Mouse (Mus musculus) neutrophil, adult 59 days (primary cell): ENCODE measurements around the gene Eaf2. TPM values are rescaled to one million over a fixed set of nuclear protein-coding genes. Genes with fewer than 3 reads are reported as not detected.

Source experiments
- total RNA-seq, 2 experiments: library from RNA; stranded (reverse); gene quantifications; 1 replicate in 1 of 2; 2 replicates in 1 of 2; pipeline ENCODE4 v1.2.4; 2023

Eaf2 gene
- total RNA-seq, result 1 to 10 TPM; 1.9 to 3.3 TPM

DNA sequence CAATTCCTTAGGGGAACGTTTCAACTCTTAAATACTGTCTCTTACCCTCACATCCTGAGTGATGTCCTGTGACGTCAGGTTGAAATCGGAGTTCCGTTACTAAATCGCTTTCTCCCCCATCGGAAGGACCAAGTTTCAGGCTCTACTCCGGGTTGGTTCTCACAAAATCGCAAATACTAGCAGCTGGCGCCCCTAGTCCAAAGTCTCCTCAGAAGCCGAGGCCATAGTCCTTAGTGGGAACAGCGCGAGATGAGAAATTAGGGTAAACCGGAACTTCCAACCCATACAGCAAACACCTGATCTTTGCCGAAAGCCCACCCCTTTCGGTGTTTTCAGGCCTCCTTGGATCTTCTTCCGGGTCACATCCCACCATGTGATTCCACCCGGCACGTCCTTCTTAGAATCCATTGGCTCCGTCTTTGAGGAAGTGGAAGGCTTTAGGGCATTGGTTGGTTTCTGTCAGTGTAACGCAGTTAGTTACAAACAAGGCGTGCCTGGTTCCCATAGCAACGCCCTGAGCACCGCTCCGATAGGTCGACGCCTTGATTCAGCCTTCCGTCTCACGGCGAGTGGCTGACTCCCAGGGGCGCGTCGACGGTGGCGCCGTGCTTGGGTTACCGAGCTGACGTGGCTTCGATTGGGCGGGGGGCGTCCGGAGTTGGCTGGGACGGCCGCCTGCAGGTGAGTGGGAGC is at the start of gene Eaf2, which contains the start of gene Golgb1:
Gene Eaf2 (minus strand): TSS at position 421 of the 693 bp plus-strand sequence.
Gene Golgb1 (plus strand): TSS at position 558 of the 693 bp plus-strand sequence.

DNA sequence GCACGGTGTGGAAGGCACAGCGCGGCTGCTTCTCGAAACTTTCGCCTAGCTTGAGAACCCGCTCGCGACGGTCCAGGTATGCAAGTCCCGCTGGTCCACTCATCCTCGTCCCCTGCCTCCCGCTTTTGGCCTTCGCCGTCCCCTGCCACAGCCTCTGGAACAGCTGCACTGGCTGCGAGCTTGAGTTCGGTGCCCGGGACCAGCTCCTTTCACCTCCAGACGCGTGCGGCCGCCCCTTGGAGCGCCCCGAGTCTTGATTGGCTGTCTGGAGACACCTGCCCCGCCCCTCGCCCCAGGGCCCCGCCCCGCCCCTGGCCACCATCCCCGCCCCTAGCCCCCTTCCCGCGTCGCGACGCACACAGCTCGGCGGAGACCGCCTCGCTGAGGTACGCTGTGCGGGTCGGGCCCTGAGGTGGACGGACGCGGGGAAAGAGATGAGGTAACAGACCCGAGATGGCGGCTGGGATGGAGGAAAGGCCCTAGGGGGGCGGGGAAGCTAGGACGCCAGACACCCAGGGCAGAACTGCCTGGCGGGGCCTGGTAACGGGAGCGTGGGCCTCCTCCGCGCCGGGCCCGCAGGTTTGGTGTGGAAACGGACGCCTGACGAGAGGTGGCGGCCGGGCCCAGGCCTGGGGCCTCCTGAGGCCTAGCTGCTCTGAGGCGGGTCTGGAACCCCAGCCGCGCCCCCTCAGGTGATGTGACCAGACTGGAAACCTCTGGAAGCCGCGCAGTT is 46.6 kb downstream of the Eaf2 start, which contains the start of gene Iqcb1:
Gene Iqcb1 (plus strand): TSS at position 332 of the 733 bp plus-strand sequence.

DNA sequence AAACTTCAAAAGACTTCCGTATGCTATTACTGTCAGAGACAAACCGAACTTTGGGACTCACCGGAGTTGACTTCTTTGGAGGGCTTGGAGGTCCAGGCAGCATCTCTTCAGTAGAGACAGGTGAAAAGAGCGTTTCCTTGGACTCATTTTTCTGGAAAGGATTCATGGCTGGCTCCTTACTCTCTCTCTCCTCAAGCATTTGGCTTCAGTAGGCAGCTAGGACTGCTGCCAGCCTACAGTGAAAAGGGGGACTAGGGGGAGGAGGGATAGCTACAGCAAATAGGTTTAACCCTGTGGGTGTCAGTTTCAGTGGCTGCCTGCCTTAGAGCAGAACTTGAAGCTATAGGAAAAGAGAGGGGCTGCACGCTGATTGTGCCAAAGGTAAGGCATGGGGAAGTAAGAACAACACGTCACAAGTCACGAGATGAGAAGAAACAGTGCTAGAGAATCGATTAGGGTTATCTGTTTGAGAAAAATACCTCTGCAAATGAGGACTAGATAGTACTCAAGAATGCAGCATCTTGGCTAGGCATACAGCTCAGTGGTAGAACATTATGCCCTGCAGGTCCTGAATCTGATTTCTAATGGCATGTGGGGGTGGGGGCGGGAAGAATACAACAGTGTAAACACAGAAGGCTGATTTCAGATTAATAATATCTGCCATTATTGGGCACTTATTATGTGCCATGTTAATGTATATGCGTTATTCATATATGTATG is 90.0 kb downstream of the Eaf2 start, which contains the start of gene Slc15a2:
Gene Slc15a2 (minus strand): TSS at position 369 of the 720 bp plus-strand sequence.

Other genes starting within 250 kb of the Eaf2 start
- 10 to 100 TPM; 20.4 to 25.5 TPM for gene Cd86, start 208.9 kb downstream of the Eaf2 start, total RNA-seq
- under 1 TPM; 0.40 to 0.44 TPM for gene Ildr1, start 181.0 kb downstream of the Eaf2 start, total RNA-seq
- 1 to 10 TPM; 4.2 to 6.1 TPM for gene Slc15a2, start 90.0 kb downstream of the Eaf2 start, total RNA-seq
- 1 to 10 TPM; 7.5 to 7.8 TPM for gene Iqcb1, start 46.6 kb downstream of the Eaf2 start, total RNA-seq
- 10 to 100 TPM; 25.5 to 26.8 TPM for gene Golgb1, start 137 bp upstream of the Eaf2 start, total RNA-seq
- 100 to 1,000 TPM; 434 to 439 TPM for gene Hcls1, start 60.0 kb upstream of the Eaf2 start, total RNA-seq
- under 1 TPM in 1 of 2 experiments, not detected in 1; 0.40 TPM for gene Fbxo40, start 115.5 kb upstream of the Eaf2 start, total RNA-seq
- gene Polq, start 136.8 kb upstream of the Eaf2 start, total RNA-seq, result 10 to 100 TPM in 1 of 2 experiments, 1 to 10 TPM in 1; 9.5 to 10.2 TPM